Mouse (Mus musculus): ENCODE data around the gene Nradd.

DNA sequence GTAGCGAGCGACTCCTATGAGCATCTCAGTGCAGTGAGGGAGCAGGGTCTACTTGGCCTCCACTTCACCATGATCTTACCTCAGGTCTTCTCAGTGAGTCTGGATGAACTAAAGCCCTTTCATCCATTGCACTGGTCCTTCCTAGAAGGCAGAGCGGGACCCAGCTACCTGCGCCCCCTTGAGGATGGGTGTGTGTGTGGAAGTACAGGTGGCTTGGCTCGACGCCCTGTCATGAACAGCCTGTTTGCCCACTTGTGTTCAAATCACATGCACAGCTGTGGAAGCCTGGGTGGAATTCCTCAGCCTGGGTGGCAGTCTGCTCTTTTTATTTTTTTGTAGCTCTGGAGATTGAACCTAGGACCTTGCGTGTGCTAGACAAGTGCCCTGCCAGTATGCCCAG is 4.1 kb downstream of the Nradd start:
- TF ChIP-seq CTCF (IDR thresholded peaks at IDR 0.05) (no peak), EP300 (IDR thresholded peaks at IDR 0.05; ENCODE audit: insufficient read depth, low read depth, low read length) (no peak), POLR2A (IDR thresholded peaks at IDR 0.05; ENCODE audit: insufficient read depth, low read depth, low read length) (no peak)

All from heart, adult 2 months (tissue).